Mouse (Mus musculus) stomach, embryonic 14.5 days (tissue): Measurements from ENCODE around the gene Cxcl14. TPM values are rescaled to one million over a fixed set of nuclear protein-coding genes. Genes with fewer than 3 reads are reported as not detected.
A peak's percentile ranks its signal among the peaks of the same experiment; 100 is the strongest.

ENCODE experiments used
- ATAC-seq: fragments of 200-750 bp; cut with Nextera tagmentation; 2 replicates; pipeline ENCODE4 v1.8.0; 2017; ENCODE audit warnings: low read depth, moderate TSS enrichment; ENCODE audit not compliant: insufficient number of reproducible peaks, insufficient read depth, low FRiP score
- H3K27ac ChIP-seq: fragments of 300-500 bp; sonication (generic); 2 replicates; pipeline ENCODE4 v1.5.1; 2014; ENCODE audit warnings: mild to moderate bottlenecking, low read length, moderate library complexity, mixed read lengths
- H3K27me3 ChIP-seq: fragments of 300-500 bp; sonication (generic); 2 replicates; pipeline ENCODE4 v1.6.1; 2014; ENCODE audit warnings: low read length, control low read depth, mixed read lengths; ENCODE audit not compliant: control insufficient read depth, insufficient read depth
- H3K36me3 ChIP-seq: fragments of 300-500 bp; sonication (generic); 2 replicates; pipeline ENCODE4 v1.6.1; 2014; ENCODE audit warnings: mild to moderate bottlenecking, control low read depth, low read length, moderate library complexity, mixed read lengths; ENCODE audit not compliant: control insufficient read depth, insufficient read depth
- H3K4me1 ChIP-seq: fragments of 300-500 bp; sonication (generic); 2 replicates; pipeline ENCODE4 v1.6.1; 2014; ENCODE audit warnings: low read length, control low read depth, mixed read lengths; ENCODE audit not compliant: control insufficient read depth, insufficient read depth
- H3K4me2 ChIP-seq: fragments of 300-500 bp; sonication (generic); replicated peaks from 2 replicates; pipeline ENCODE4 v1.6.1; 2014; ENCODE audit warnings: low read depth, low read length, control low read depth
- H3K4me3 ChIP-seq: fragments of 300-500 bp; sonication (generic); 2 replicates; pipeline ENCODE4 v1.5.1; 2014; ENCODE audit warnings: low read depth, low read length, control low read depth
- H3K9ac ChIP-seq: fragments of 300-500 bp; sonication (generic); replicated peaks from 2 replicates; pipeline ENCODE4 v1.6.1; 2014; ENCODE audit warnings: low read depth, mild to moderate bottlenecking, control low read depth, low read length, moderate library complexity, mixed read lengths
- H3K9me3 ChIP-seq: fragments of 300-500 bp; sonication (generic); 2 replicates; pipeline ENCODE4 v1.6.1; 2016; ENCODE audit warnings: low read depth, low read length, control low read depth; ENCODE audit not compliant: control insufficient read depth
- WGBS: fragments of 180-500 bp; shearing (Covaris S2); extraction: QIAGEN DNeasy Blood & Tissue Kit; methylation state at CpG from one replicate; pipeline ENCODE4 v1.1.7; 2014; 5-methylcytosine and 5-hydroxymethylcytosine counted together
- polyA plus RNA-seq: library from polyadenylated mRNA; unstranded; fragments of >200 nt; fragmentation: Nextera tagmentation; extraction: Ambion mirVana; gene quantifications from 2 replicates; pipeline ENCODE4 v1.2.1, GENCODE M21; 2014

Cxcl14 gene
- 17.3 and 18.9 TPM in 2 replicates for polyA plus RNA-seq

GRCm38 (mm10) chr13:56295943-56296658, at the start of gene Cxcl14:
Cxcl14 (minus strand) TSS chr13:56296551.
- peak; percentile 28; the same call in 1 of the 2 replicates for ATAC-seq
- Histone ChIP-seq H3K4me3 (peak within 1 kb of the TSS; percentile 43), H3K36me3 (no peaks in the 10 kb centered on the region), H3K9ac (peak within 1 kb of the TSS; percentile 38; the same call in 1 of the 2 replicates), H3K9me3 (no peaks in the 10 kb centered on the region), H3K4me1 (0 out of 2 replicates have a peak, but pooled peaks cover 5% of the 10 kb centered on the region), H3K27ac (no peak within 1 kb of the TSS), H3K4me2 (peak within 1 kb of the TSS; percentile 79), H3K27me3 (peaks cover 41% of the 10 kb centered on the region)
- WGBS, result under 1% methylated on average over 73 of the region's 76 CpGs

- H3K4me3 ChIP-seq, result no peak overlapping the region
- ATAC-seq, result no peak
- H3K9me3 ChIP-seq, result no peaks in the 10 kb centered on the region
- no peaks in the 10 kb centered on the region for H3K27me3 ChIP-seq
- no peak overlapping the region for H3K9ac ChIP-seq
- H3K4me2 ChIP-seq, result no peak overlapping the region
- H3K4me1 ChIP-seq, result no peaks in the 10 kb centered on the region
- no peaks in the 10 kb centered on the region for H3K36me3 ChIP-seq
- H3K27ac ChIP-seq, result no peak overlapping the region
- 69% methylated on average over 12 of the region's 12 CpGs for WGBS
These were observed 48.0 kb upstream of the Cxcl14 start for GRCm38 (mm10) chr13:56344355-56344754.

GRCm38 (mm10) chr13:56342491-56342890, 46.1 kb upstream of the Cxcl14 start:
- no peak for ATAC-seq
- WGBS, result 72% methylated on average over 10 of the region's 10 CpGs

GRCm38 (mm10) chr13:56340513-56340912, 44.2 kb upstream of the Cxcl14 start:
- H3K4me1 ChIP-seq, result no peaks in the 10 kb centered on the region
- no peak overlapping the region for H3K4me3 ChIP-seq
- 87% methylated on average over 13 of the region's 13 CpGs for WGBS
- no peak overlapping the region for H3K4me2 ChIP-seq
- H3K36me3 ChIP-seq, result no peaks in the 10 kb centered on the region
- H3K9me3 ChIP-seq, result no peaks in the 10 kb centered on the region
- H3K9ac ChIP-seq, result no peak overlapping the region
- no peak for ATAC-seq
- H3K27ac ChIP-seq, result no peak overlapping the region
- H3K27me3 ChIP-seq, result no peaks in the 10 kb centered on the region

More at GRCm38 (mm10) chr13:56342491-56342890, 46.1 kb upstream of the Cxcl14 start:
- H3K4me1 ChIP-seq, result no peaks in the 10 kb centered on the region
- no peaks in the 10 kb centered on the region for H3K36me3 ChIP-seq
- no peak overlapping the region for H3K4me2 ChIP-seq
- no peak overlapping the region for H3K4me3 ChIP-seq
- no peaks in the 10 kb centered on the region for H3K27me3 ChIP-seq
- H3K9me3 ChIP-seq, result no peaks in the 10 kb centered on the region
- H3K27ac ChIP-seq, result no peak overlapping the region
- no peak overlapping the region for H3K9ac ChIP-seq

GRCm38 (mm10) chr13:56339816-56340215, 43.5 kb upstream of the Cxcl14 start:
- Histone ChIP-seq H3K9ac (no peak overlapping the region), H3K9me3 (no peaks in the 10 kb centered on the region), H3K27me3 (no peaks in the 10 kb centered on the region), H3K4me3 (no peak overlapping the region), H3K36me3 (no peaks in the 10 kb centered on the region), H3K4me1 (no peaks in the 10 kb centered on the region), H3K4me2 (no peak overlapping the region), H3K27ac (no peak overlapping the region)
- ATAC-seq, result no peak
- 84% methylated on average over 8 of the region's 8 CpGs for WGBS

- H3K27ac ChIP-seq, result no peak overlapping the region
- no peaks in the 10 kb centered on the region for H3K27me3 ChIP-seq
- no peaks in the 10 kb centered on the region for H3K9me3 ChIP-seq
- no peak overlapping the region for H3K4me2 ChIP-seq
- H3K4me1 ChIP-seq, result no peaks in the 10 kb centered on the region
- H3K36me3 ChIP-seq, result no peaks in the 10 kb centered on the region
- WGBS, result 55% methylated on average over 8 of the region's 8 CpGs
- ATAC-seq, result no peak
- no peak overlapping the region for H3K4me3 ChIP-seq
- no peak overlapping the region for H3K9ac ChIP-seq
These were observed 40.6 kb upstream of the Cxcl14 start for GRCm38 (mm10) chr13:56336982-56337381.

- Histone ChIP-seq H3K27ac (no peak overlapping the region), H3K4me1 (no peaks in the 10 kb centered on the region)
These were observed 38.7 kb upstream of the Cxcl14 start for GRCm38 (mm10) chr13:56334802-56335690.

GRCm38 (mm10) chr13:56334236-56334635, 37.9 kb upstream of the Cxcl14 start:
- Histone ChIP-seq H3K36me3 (no peaks in the 10 kb centered on the region), H3K27ac (no peak overlapping the region), H3K4me2 (no peak overlapping the region), H3K9me3 (no peaks in the 10 kb centered on the region), H3K4me1 (no peaks in the 10 kb centered on the region), H3K4me3 (no peak overlapping the region), H3K27me3 (no peaks in the 10 kb centered on the region), H3K9ac (no peak overlapping the region)
- ATAC-seq, result no peak
- 78% methylated on average over 8 of the region's 8 CpGs for WGBS

More at GRCm38 (mm10) chr13:56334802-56335690, 38.7 kb upstream of the Cxcl14 start:
- H3K27me3 ChIP-seq, result no peaks in the 10 kb centered on the region
- ATAC-seq, result no peak
- H3K9ac ChIP-seq, result no peak overlapping the region
- WGBS, result 63% methylated on average over 10 of the region's 10 CpGs
- no peaks in the 10 kb centered on the region for H3K36me3 ChIP-seq
- no peaks in the 10 kb centered on the region for H3K9me3 ChIP-seq
- no peak overlapping the region for H3K4me2 ChIP-seq
- H3K4me3 ChIP-seq, result no peak overlapping the region
